Mouse (Mus musculus): Measurements from ENCODE around the gene Pih1d1. TPM values are rescaled to one million over a fixed set of nuclear protein-coding genes. Genes with fewer than 3 reads are reported as not detected.

The Pih1d1 gene
- polyA plus RNA-seq, 1 experiment, result 80.3 TPM

DNA sequence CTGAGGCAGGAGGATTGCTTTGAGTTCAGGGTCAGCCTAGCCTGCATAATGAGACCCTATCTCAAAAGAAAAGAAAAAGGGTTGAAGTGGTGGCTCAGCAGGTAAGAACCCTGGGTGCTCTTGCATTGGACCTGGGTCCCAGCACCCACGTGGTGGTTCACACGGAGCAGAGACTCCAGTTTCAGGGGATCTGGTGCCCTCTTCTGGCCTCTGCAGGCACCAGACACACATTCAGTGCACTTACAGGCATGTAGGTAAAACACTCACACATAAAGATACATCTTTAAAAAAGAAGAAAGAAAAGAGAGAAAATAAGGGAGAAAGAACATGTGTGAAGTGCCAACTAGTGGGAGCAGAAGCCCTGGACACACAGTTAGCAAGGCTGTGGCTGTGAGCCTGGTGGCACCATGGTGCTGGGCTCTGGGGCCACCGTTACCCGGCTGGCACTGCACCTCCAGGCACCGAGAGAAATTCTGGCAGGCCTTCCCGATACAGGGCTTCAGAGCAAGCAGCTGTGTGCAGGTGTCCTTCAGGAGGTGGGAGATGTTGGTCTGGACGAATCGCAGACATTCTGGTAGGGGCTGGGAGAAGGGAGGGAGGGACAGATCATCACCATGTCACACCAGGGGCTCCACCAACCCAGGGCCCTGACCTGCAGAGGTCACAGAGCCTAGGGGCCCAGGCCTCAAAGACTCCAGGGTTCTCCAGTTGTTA is 20.5 kb upstream of the Pih1d1 start:
- no peaks in the 10 kb centered on the region for H3K27me3 ChIP-seq (replicated peaks; ENCODE audit: control insufficient read depth, insufficient read depth, low read length)
- H3K36me3 ChIP-seq (ENCODE audit: control insufficient read depth, insufficient read depth, low read length), result no peaks in the 10 kb centered on the region
- peak; percentile 33; the same call in 1 of the 2 replicates for TF ChIP-seq CTCF (conservative IDR thresholded peaks at IDR 0.05; ENCODE audit: insufficient read depth, insufficient read length, low read depth, low read length)
- no peak for TF ChIP-seq POLR2A (IDR thresholded peaks at IDR 0.05; ENCODE audit: low read depth, low read length)
- no peak overlapping the region for H3K27ac ChIP-seq (ENCODE audit: insufficient read depth, low read depth, low read length)
- WGBS, result 86% methylated on average over 8 of the region's 8 CpGs
- peaks cover 5% of the 10 kb centered on the region; the same call in 1 of the 2 replicates for H3K4me1 ChIP-seq (ENCODE audit: control insufficient read depth, insufficient read depth, low read length)
- no peak for DNase-seq
- H3K4me3 ChIP-seq (ENCODE audit: insufficient read depth, low read depth, low read length), result no peak overlapping the region

DNA sequence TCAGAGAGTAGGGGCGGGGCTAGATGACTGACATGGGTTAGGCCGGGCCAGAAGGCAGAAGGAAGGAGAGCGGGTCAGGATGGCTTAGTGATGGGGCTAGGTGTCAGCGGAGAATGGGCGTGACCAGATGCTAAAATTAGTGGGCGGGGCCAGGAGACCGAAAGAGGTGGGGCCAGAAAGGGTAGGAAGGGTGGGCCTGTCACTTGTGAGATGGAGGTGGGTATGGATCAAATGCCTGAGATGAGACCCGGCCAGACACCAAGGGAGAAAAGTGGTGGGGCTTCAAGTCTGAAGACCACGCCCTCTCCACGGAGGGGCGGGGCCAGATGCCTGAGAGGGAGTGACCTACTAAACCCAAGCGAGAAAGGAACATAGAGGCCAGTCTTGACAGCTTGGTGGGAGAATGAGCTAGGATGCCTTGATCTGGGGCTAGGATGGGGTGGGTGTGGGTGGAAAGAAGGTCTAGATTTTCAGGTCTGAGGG is 19.5 kb upstream of the Pih1d1 start:
- Histone ChIP-seq H3K4me3 (ENCODE audit: insufficient read depth, low read depth, low read length) (no peak overlapping the region), H3K36me3 (ENCODE audit: control insufficient read depth, insufficient read depth, low read length) (no peaks in the 10 kb centered on the region), H3K4me1 (ENCODE audit: control insufficient read depth, insufficient read depth, low read length) (peaks cover 2% of the 10 kb centered on the region; the same call in 1 of the 2 replicates), H3K27ac (ENCODE audit: insufficient read depth, low read depth, low read length) (no peak overlapping the region), H3K27me3 (replicated peaks; ENCODE audit: control insufficient read depth, insufficient read depth, low read length) (no peaks in the 10 kb centered on the region)
- TF ChIP-seq POLR2A (IDR thresholded peaks at IDR 0.05; ENCODE audit: low read depth, low read length) (no peak), CTCF (conservative IDR thresholded peaks at IDR 0.05; ENCODE audit: insufficient read depth, insufficient read length, low read depth, low read length) (no peak)
- no peak for DNase-seq
- 22% methylated on average over 12 of the region's 12 CpGs for WGBS

DNA sequence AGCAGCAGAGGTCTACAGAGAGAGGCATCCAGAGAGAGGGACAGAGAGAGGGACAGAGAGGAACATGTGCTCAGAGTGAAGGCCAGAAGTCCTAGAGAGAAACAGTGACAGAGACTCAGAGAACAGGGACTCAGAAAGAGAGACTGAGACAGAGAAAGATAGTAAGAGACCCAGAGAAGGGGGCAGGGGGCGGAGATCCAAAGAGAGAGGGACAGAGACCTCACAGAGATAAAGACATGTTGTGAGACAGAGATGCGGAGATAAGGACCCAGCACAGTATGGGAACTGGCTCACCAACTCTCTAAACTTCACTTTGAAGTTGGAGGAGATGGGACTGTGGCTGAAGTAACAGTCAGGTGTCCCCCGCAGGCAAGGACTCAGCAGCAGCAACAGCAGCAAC is 18.7 kb upstream of the Pih1d1 start:
- Histone ChIP-seq H3K27me3 (replicated peaks; ENCODE audit: control insufficient read depth, insufficient read depth, low read length) (no peaks in the 10 kb centered on the region), H3K36me3 (ENCODE audit: control insufficient read depth, insufficient read depth, low read length) (no peaks in the 10 kb centered on the region), H3K4me1 (ENCODE audit: control insufficient read depth, insufficient read depth, low read length) (no peaks in the 10 kb centered on the region), H3K4me3 (ENCODE audit: insufficient read depth, low read depth, low read length) (peak overlapping the region; percentile 53), H3K27ac (ENCODE audit: insufficient read depth, low read depth, low read length) (no peak overlapping the region)
- TF ChIP-seq POLR2A (IDR thresholded peaks at IDR 0.05; ENCODE audit: low read depth, low read length), result no peak
- no peak for TF ChIP-seq CTCF (conservative IDR thresholded peaks at IDR 0.05; ENCODE audit: insufficient read depth, insufficient read length, low read depth, low read length)
- DNase-seq, result no peak
- WGBS, result 88% methylated on average over 3 of the region's 3 CpGs

GRCm38 (mm10) chr7:45135993-45136567 is 18.0 kb upstream of the Pih1d1 start, which contains the start of the genes Gm45713 and Flt3l:
Gene Gm45713, minus strand, starts transcription at chr7:45136231.
Gene Flt3l, minus strand, starts transcription at chr7:45136432.
- H3K36me3 ChIP-seq (ENCODE audit: control insufficient read depth, insufficient read depth, low read length), result no peaks in the 10 kb centered on the region
- peak; percentile 96 for DNase-seq
- peak; percentile 95 for TF ChIP-seq CTCF (conservative IDR thresholded peaks at IDR 0.05; ENCODE audit: insufficient read depth, insufficient read length, low read depth, low read length)
- no peak for TF ChIP-seq POLR2A (IDR thresholded peaks at IDR 0.05; ENCODE audit: low read depth, low read length)
- H3K27me3 ChIP-seq (replicated peaks; ENCODE audit: control insufficient read depth, insufficient read depth, low read length), result no peaks in the 10 kb centered on the region
- H3K4me1 ChIP-seq (ENCODE audit: control insufficient read depth, insufficient read depth, low read length), result no peaks in the 10 kb centered on the region
- under 1% methylated on average over 29 of the region's 29 CpGs for WGBS
- H3K4me3 ChIP-seq (ENCODE audit: insufficient read depth, low read depth, low read length), result peak within 1 kb of the TSS; percentile 53
- H3K27ac ChIP-seq (ENCODE audit: insufficient read depth, low read depth, low read length), result peak within 1 kb of the TSS; percentile 10; the same call in 1 of the 2 replicates

- Histone ChIP-seq H3K36me3 (ENCODE audit: control insufficient read depth, insufficient read depth, low read length) (no peaks in the 10 kb centered on the region), H3K27me3 (replicated peaks; ENCODE audit: control insufficient read depth, insufficient read depth, low read length) (no peaks in the 10 kb centered on the region), H3K4me1 (ENCODE audit: control insufficient read depth, insufficient read depth, low read length) (no peaks in the 10 kb centered on the region), H3K4me3 (ENCODE audit: insufficient read depth, low read depth, low read length) (no peak overlapping the region), H3K27ac (ENCODE audit: insufficient read depth, low read depth, low read length) (no peak overlapping the region)
- DNase-seq, result no peak
- 79% methylated on average over 12 of the region's 12 CpGs for WGBS
- TF ChIP-seq CTCF (conservative IDR thresholded peaks at IDR 0.05; ENCODE audit: insufficient read depth, insufficient read length, low read depth, low read length) (no peak), POLR2A (IDR thresholded peaks at IDR 0.05; ENCODE audit: low read depth, low read length) (no peak)
Measured at GRCm38 (mm10) chr7:45137171-45138006, 16.7 kb upstream of the Pih1d1 start.

DNA sequence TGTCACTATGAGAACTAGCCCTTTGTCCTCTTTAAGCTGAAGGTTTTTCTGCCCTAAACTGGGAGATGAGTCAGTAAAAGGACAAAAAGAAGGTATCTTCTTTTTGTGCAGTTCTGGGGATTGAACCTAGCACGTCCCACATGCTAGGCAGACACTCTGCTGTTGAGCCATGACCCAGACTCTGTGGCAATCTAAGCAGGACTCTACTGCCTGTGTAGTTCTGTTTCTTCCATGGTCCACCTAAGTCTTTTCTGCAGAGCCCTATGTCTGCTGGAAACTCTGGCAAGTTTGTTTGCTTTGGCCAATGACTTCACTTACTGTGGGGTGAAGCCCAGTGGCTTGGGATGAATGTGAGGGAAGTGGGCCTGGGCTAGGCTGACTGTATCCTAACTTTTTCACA is 15.7 kb upstream of the Pih1d1 start:
- H3K4me1 ChIP-seq (ENCODE audit: control insufficient read depth, insufficient read depth, low read length), result no peaks in the 10 kb centered on the region
- no peaks in the 10 kb centered on the region for H3K27me3 ChIP-seq (replicated peaks; ENCODE audit: control insufficient read depth, insufficient read depth, low read length)
- no peak for DNase-seq
- WGBS, result 87% methylated on average over 1 of the region's 1 CpGs
- no peaks in the 10 kb centered on the region for H3K36me3 ChIP-seq (ENCODE audit: control insufficient read depth, insufficient read depth, low read length)
- H3K4me3 ChIP-seq (ENCODE audit: insufficient read depth, low read depth, low read length), result no peak overlapping the region
- H3K27ac ChIP-seq (ENCODE audit: insufficient read depth, low read depth, low read length), result no peak overlapping the region
- TF ChIP-seq CTCF (conservative IDR thresholded peaks at IDR 0.05; ENCODE audit: insufficient read depth, insufficient read length, low read depth, low read length) (no peak), POLR2A (IDR thresholded peaks at IDR 0.05; ENCODE audit: low read depth, low read length) (no peak)
